Mouse (Mus musculus): Measurements from ENCODE around the gene Smg1. TPM values are rescaled to one million over a fixed set of nuclear protein-coding genes. Genes with fewer than 3 reads are reported as not detected.
A peak's percentile ranks its signal among the peaks of the same experiment; 100 is the strongest.

The Smg1 gene
- total RNA-seq (2021), result 10 to 100 TPM; 75.0 to 76.8 TPM

GRCm38 (mm10) chr7:118243453-118244385 lies at the start of gene Smg1:
Gene Smg1 (minus strand): TSS chr7:118243670.
- DNase-seq (ENCODE audit: low spot score in 2 of 2), result peak; percentile 97 to 99
- intact Hi-C loops (cut with DNase I), result loop anchor here (5.0 kb wide), 2 partner anchors 54 to 116 kb away; partner anchors contain the start of gene Arl6ip1

GRCm38 (mm10) chr7:118283186-118283585 lies 39.7 kb upstream of the Smg1 start:
- DNase-seq (ENCODE audit: low spot score in 2 of 2), result no peak
- intact Hi-C loops (cut with DNase I), result no loop called here

GRCm38 (mm10) chr7:118282543-118282942 lies 39.1 kb upstream of the Smg1 start:
- DNase-seq (ENCODE audit: low spot score in 2 of 2), result no peak
- intact Hi-C loops (cut with DNase I), result no loop called here

- DNase-seq (ENCODE audit: low spot score in 2 of 2), result peak in 1 of 2 experiments; percentile 17
- intact Hi-C loops (cut with DNase I), result no loop called here
These were observed 36.1 kb upstream of the Smg1 start for GRCm38 (mm10) chr7:118279521-118279920.

GRCm38 (mm10) chr7:118277335-118277910 lies 34.0 kb upstream of the Smg1 start:
- DNase-seq (ENCODE audit: low spot score in 2 of 2), result peak in 1 of 2 experiments; percentile 49
- intact Hi-C loops (cut with DNase I), result no loop called here

GRCm38 (mm10) chr7:118276684-118277334 lies 33.3 kb upstream of the Smg1 start:
- intact Hi-C loops (cut with DNase I), result no loop called here
- no peak for DNase-seq (ENCODE audit: low spot score in 2 of 2)

GRCm38 (mm10) chr7:118275265-118275664 lies 31.8 kb upstream of the Smg1 start:
- intact Hi-C loops (cut with DNase I), result no loop called here
- no peak for DNase-seq (ENCODE audit: low spot score in 2 of 2)

GRCm38 (mm10) chr7:118274851-118275250 lies 31.4 kb upstream of the Smg1 start:
- intact Hi-C loops (cut with DNase I), result no loop called here
- DNase-seq (ENCODE audit: low spot score in 2 of 2), result no peak

GRCm38 (mm10) chr7:118274169-118274568 lies 30.7 kb upstream of the Smg1 start:
- DNase-seq (ENCODE audit: low spot score in 2 of 2), result no peak
- intact Hi-C loops (cut with DNase I), result no loop called here

GRCm38 (mm10) chr7:118266099-118266498 lies 22.6 kb upstream of the Smg1 start:
- no peak for DNase-seq (ENCODE audit: low spot score in 2 of 2)

GRCm38 (mm10) chr7:118263606-118264005 lies 20.1 kb upstream of the Smg1 start:
- intact Hi-C loops (cut with DNase I), result no loop called here
- no peak for DNase-seq (ENCODE audit: low spot score in 2 of 2)

More at GRCm38 (mm10) chr7:118266099-118266498, 22.6 kb upstream of the Smg1 start:
- intact Hi-C loops (cut with DNase I), result no loop called here

- intact Hi-C loops (cut with DNase I), result no loop called here
- no peak for DNase-seq (ENCODE audit: low spot score in 2 of 2)
These were observed 18.9 kb upstream of the Smg1 start for GRCm38 (mm10) chr7:118262409-118262808.

GRCm38 (mm10) chr7:118259676-118260305 lies 16.3 kb upstream of the Smg1 start:
- DNase-seq (ENCODE audit: low spot score in 2 of 2), result no peak
- intact Hi-C loops (cut with DNase I), result no loop called here

GRCm38 (mm10) chr7:118258451-118258850 lies 15.0 kb upstream of the Smg1 start:
- DNase-seq (ENCODE audit: low spot score in 2 of 2), result no peak
- intact Hi-C loops (cut with DNase I), result no loop called here

- intact Hi-C loops (cut with DNase I), result no loop called here
- DNase-seq (ENCODE audit: low spot score in 2 of 2), result no peak
These were observed 13.3 kb upstream of the Smg1 start for GRCm38 (mm10) chr7:118256740-118257139.

- intact Hi-C loops (cut with DNase I), result no loop called here
- DNase-seq (ENCODE audit: low spot score in 2 of 2), result peak in 1 of 2 experiments; percentile 51
These were observed 11.0 kb upstream of the Smg1 start for GRCm38 (mm10) chr7:118254460-118254859.

GRCm38 (mm10) chr7:118254015-118254414 lies 10.5 kb upstream of the Smg1 start:
- intact Hi-C loops (cut with DNase I), result no loop called here
- no peak for DNase-seq (ENCODE audit: low spot score in 2 of 2)

- DNase-seq (ENCODE audit: low spot score in 2 of 2), result no peak
- intact Hi-C loops (cut with DNase I), result no loop called here
These were observed 9.5 kb upstream of the Smg1 start for GRCm38 (mm10) chr7:118252979-118253378.

GRCm38 (mm10) chr7:118252349-118252748 lies 8.9 kb upstream of the Smg1 start:
- DNase-seq (ENCODE audit: low spot score in 2 of 2), result no peak

More at GRCm38 (mm10) chr7:118252349-118252748, 8.9 kb upstream of the Smg1 start:
- intact Hi-C loops (cut with DNase I), result no loop called here

Data from left cerebral cortex, postnatal 25 days (tissue).